Mouse (Mus musculus) embryo, embryonic 10.5 days (tissue): Measurements from ENCODE around the gene Snx17.
A peak's percentile ranks its signal among the peaks of the same experiment; 100 is the strongest.

ENCODE experiments used
- DNase-seq: peaks from one replicate; pipeline ENCODE4 v3.0.0-alpha.2; 2015; ENCODE audit warnings: low spot score

The Snx17 gene

GRCm38 (mm10) chr5:31192939-31193630, at the start of gene Snx17, which contains the start of gene Eif2b4:
Snx17 (plus strand) TSS chr5:31193227.
Eif2b4 (minus strand) TSS chr5:31193430.
- peak; percentile 99 for DNase-seq

- no peak for DNase-seq
Measured at GRCm38 (mm10) chr5:31149781-31150180, 43.2 kb upstream of the Snx17 start.

GRCm38 (mm10) chr5:31151746-31152145, 41.3 kb upstream of the Snx17 start:
- DNase-seq = no peak

- no peak for DNase-seq
Measured at GRCm38 (mm10) chr5:31153516-31154151, 39.4 kb upstream of the Snx17 start.

- DNase-seq = peak; percentile 92
Measured at GRCm38 (mm10) chr5:31154152-31154553, 38.9 kb upstream of the Snx17 start, which contains the start of gene Mpv17. Mpv17 (minus strand) TSS chr5:31154251.

- no peak for DNase-seq
Measured at GRCm38 (mm10) chr5:31162462-31162861, 30.6 kb upstream of the Snx17 start.

GRCm38 (mm10) chr5:31164878-31165277, 28.1 kb upstream of the Snx17 start:
- no peak for DNase-seq

GRCm38 (mm10) chr5:31168630-31169029, 24.4 kb upstream of the Snx17 start:
- DNase-seq = no peak

- DNase-seq = peak; percentile 62
Measured at GRCm38 (mm10) chr5:31179301-31179765, 13.7 kb upstream of the Snx17 start.

- DNase-seq = peak; percentile 96
Measured at GRCm38 (mm10) chr5:31179766-31180630, 13.0 kb upstream of the Snx17 start, which contains the start of the genes Gm29609 and Gtf3c2. Gm29609 (minus strand) TSS chr5:31179911. Gtf3c2 (minus strand) TSS chr5:31180144.

- no peak for DNase-seq
Measured at GRCm38 (mm10) chr5:31181183-31181770, 11.8 kb upstream of the Snx17 start.

GRCm38 (mm10) chr5:31183678-31184077, 9.3 kb upstream of the Snx17 start:
- no peak for DNase-seq

GRCm38 (mm10) chr5:31188223-31188840, 4.7 kb upstream of the Snx17 start:
- peak; percentile 36 for DNase-seq

GRCm38 (mm10) chr5:31190201-31190600, 2.8 kb upstream of the Snx17 start:
- no peak for DNase-seq

- no peak for DNase-seq
Measured at GRCm38 (mm10) chr5:31192045-31192938, 735 bp upstream of the Snx17 start.

- DNase-seq = peak; percentile 29
Measured at GRCm38 (mm10) chr5:31193631-31194281, 729 bp downstream of the Snx17 start.

- no peak for DNase-seq
Measured at GRCm38 (mm10) chr5:31194486-31195485, 1.8 kb downstream of the Snx17 start.

GRCm38 (mm10) chr5:31195671-31196070, 2.6 kb downstream of the Snx17 start:
- no peak for DNase-seq

GRCm38 (mm10) chr5:31196207-31196606, 3.2 kb downstream of the Snx17 start:
- no peak for DNase-seq
